Mouse (Mus musculus) heart, embryonic 16.5 days (tissue): ENCODE measurements around the gene Cdk5rap3. TPM values are rescaled to one million over a fixed set of nuclear protein-coding genes. Genes with fewer than 3 reads are reported as not detected.

ENCODE experiments used
- ATAC-seq: fragments of 200-750 bp; cut with Nextera tagmentation; replicated peaks from 2 replicates; pipeline ENCODE4 v1.8.0; 2017; ENCODE audit warnings: moderate number of reproducible peaks; ENCODE audit not compliant: insufficient read depth, low FRiP score; ENCODE audit errors: extremely low read depth
- H3K27ac ChIP-seq: fragments of 300-500 bp; sonication (generic); 2 replicates; pipeline ENCODE4 v1.5.1; 2014; ENCODE audit warnings: mild to moderate bottlenecking, low read length, control low read depth, moderate library complexity
- H3K27me3 ChIP-seq: fragments of 300-500 bp; sonication (generic); 2 replicates; pipeline ENCODE4 v1.6.1; 2014; ENCODE audit warnings: low read length, mixed read lengths; ENCODE audit not compliant: control insufficient read depth, insufficient read depth
- H3K36me3 ChIP-seq: fragments of 300-500 bp; sonication (generic); 2 replicates; pipeline ENCODE4 v1.6.1; 2014; ENCODE audit not compliant: control insufficient read depth, insufficient read depth
- H3K4me1 ChIP-seq: fragments of 300-500 bp; sonication (generic); 2 replicates; pipeline ENCODE4 v1.6.1; 2014; ENCODE audit warnings: low read length, mixed read lengths; ENCODE audit not compliant: control insufficient read depth, insufficient read depth
- H3K4me2 ChIP-seq: fragments of 300-500 bp; sonication (generic); 2 replicates; pipeline ENCODE4 v1.6.1; 2014; ENCODE audit warnings: low read depth, mild to moderate bottlenecking, control low read depth, low read length
- H3K4me3 ChIP-seq: fragments of 300-500 bp; sonication (generic); 2 replicates; pipeline ENCODE4 v1.5.1; 2014; ENCODE audit warnings: mild to moderate bottlenecking, control low read depth, low read length
- H3K9ac ChIP-seq: fragments of 300-500 bp; sonication (generic); 2 replicates; pipeline ENCODE4 v1.6.1; 2014; ENCODE audit warnings: low read length, control low read depth
- H3K9me3 ChIP-seq: fragments of 300-500 bp; sonication (generic); replicated peaks from 2 replicates; pipeline ENCODE4 v1.6.1; 2016; ENCODE audit warnings: low read length; ENCODE audit not compliant: control insufficient read depth
- WGBS: fragments of 180-500 bp; shearing (Covaris S2); extraction: QIAGEN DNeasy Blood & Tissue Kit; methylation state at CpG from one replicate; pipeline ENCODE4 v1.1.7; 2014; 5-methylcytosine and 5-hydroxymethylcytosine counted together
- polyA plus RNA-seq: library from polyadenylated mRNA; unstranded; fragments of >200 nt; fragmentation: Nextera tagmentation; extraction: Ambion mirVana; gene quantifications from 2 replicates; pipeline ENCODE4 v1.2.1, GENCODE M21; 2015

Gene Cdk5rap3
- polyA plus RNA-seq, 1 experiment from 2014 or later, result 60.5 TPM

GRCm38 (mm10) chr11:96873601-96874140, 42.6 kb downstream of the Cdk5rap3 start:
- WGBS, result 53% methylated on average over 11 of the region's 11 CpGs
- H3K9ac ChIP-seq, result no peak overlapping the region
- H3K9me3 ChIP-seq, result no peaks in the 10 kb centered on the region
- H3K36me3 ChIP-seq, result no peaks in the 10 kb centered on the region
- H3K27me3 ChIP-seq, result peaks cover 9% of the 10 kb centered on the region
- H3K27ac ChIP-seq, result no peak overlapping the region
- no peak overlapping the region for H3K4me3 ChIP-seq
- no peak overlapping the region for H3K4me2 ChIP-seq
- H3K4me1 ChIP-seq, result peaks cover 9% of the 10 kb centered on the region
- no peak for ATAC-seq

DNA sequence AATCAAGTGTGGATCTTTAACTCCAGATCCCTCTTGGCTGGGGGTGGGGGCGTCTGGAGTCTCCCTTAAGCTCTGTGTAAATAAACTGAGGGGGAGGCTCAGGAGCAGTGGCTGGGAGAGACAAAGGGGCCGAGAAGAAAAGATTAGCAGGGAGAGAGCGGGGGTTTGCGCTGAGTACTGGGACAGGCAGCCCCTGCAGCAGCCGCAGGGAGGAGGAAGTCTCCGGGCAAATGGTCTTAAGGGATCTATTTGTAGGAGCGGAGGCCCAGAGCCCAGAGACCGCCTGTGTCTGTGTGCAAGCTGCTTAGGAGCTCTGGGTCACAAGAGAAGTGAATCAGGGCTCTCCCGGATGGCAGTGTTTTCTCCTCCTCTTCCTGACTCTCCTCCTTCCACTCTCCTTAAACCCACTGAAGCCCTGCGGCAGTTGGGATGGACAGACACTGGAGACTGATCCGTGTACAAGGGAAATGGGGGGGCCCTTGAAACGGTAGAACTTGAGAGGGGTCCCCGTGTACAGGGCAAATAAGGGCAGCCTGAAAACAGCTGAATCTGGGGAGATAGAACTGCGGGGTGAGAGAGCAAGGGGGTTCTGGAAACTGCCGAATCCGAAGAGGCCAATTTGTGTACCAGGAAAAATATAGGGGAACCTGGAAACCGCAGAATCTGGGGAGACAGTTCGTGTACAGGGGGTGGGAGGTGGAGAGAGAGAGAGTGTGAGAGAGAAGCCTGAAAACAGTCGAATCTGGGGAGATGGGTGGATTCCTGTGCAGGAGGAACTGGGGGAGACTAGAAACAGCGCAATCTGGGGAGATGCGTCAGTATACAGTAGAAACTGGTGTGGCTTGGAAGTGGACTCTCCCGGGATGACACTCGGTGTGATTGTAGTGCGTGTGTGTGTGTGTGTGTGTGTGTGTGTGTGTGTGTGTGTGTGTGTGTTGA, 43.6 kb downstream of the Cdk5rap3 start:
- Histone ChIP-seq H3K9me3 (no peaks in the 10 kb centered on the region), H3K4me1 (peaks cover 9% of the 10 kb centered on the region), H3K27me3 (peaks cover 9% of the 10 kb centered on the region), H3K9ac (0 out of 2 replicates have a peak overlapping the region, but pooled peaks have one; percentile 21), H3K36me3 (no peaks in the 10 kb centered on the region), H3K4me3 (no peak overlapping the region), H3K4me2 (no peak overlapping the region), H3K27ac (no peak overlapping the region)
- ATAC-seq, result no peak
- WGBS, result 18% methylated on average over 24 of the region's 24 CpGs

GRCm38 (mm10) chr11:96867149-96867548, 49.1 kb downstream of the Cdk5rap3 start:
- WGBS, result 13% methylated on average over 5 of the region's 5 CpGs
- Histone ChIP-seq H3K4me3 (no peak overlapping the region), H3K9ac (no peak overlapping the region), H3K4me2 (no peak overlapping the region), H3K9me3 (no peaks in the 10 kb centered on the region), H3K27ac (no peak overlapping the region), H3K27me3 (no peaks in the 10 kb centered on the region), H3K4me1 (0 out of 2 replicates have a peak, but pooled peaks cover 4% of the 10 kb centered on the region), H3K36me3 (no peaks in the 10 kb centered on the region)
- peak; percentile 55; the same call in 1 of the 2 replicates for ATAC-seq

DNA sequence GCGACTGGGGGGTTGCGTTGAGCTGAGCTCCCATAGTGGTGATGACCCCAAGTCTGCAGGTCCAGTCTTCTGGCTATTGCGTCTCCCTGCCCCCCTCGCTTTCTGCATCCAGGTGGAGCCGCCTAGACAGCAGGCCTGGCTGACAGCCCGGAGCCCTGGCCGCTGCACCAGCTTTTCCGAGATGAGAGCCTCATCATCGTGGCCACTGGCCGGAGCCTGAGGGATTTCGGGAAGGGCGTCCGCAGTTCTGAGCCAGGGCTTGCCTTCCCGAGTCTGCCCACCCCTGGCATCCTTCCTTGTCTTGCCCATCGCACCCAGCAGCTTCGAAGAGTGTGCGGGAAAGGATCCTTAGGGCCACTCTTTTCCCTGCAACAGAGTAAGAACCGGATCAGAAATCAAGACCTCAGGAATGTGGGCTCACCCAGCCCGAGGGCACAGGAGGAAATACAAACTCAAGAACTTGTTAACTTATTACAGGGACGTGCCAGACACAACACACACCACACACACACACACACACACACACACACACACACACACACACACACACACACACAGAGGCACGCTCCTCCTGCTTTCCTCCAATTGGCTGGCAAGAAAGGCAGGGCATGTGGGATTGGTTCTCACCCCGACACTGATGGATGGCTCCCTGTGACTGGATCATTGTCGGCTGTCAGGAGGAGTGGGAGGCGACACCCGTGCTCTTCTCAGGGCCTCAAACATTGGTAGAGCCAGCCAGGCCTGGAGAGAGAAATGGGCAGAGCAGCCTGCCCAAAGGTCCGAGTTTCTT, 52.9 kb downstream of the Cdk5rap3 start:
- no peak for ATAC-seq
- Histone ChIP-seq H3K4me3 (peak overlapping the region; percentile 14; the same call in 1 of the 2 replicates), H3K9me3 (no peaks in the 10 kb centered on the region), H3K36me3 (no peaks in the 10 kb centered on the region), H3K4me2 (peak overlapping the region; percentile 55), H3K27me3 (no peaks in the 10 kb centered on the region), H3K9ac (peak overlapping the region; percentile 18; the same call in 1 of the 2 replicates), H3K4me1 (peaks cover 19% of the 10 kb centered on the region), H3K27ac (no peak overlapping the region)
- WGBS, result 28% methylated on average over 25 of the region's 26 CpGs

GRCm38 (mm10) chr11:96862534-96862933, 53.8 kb downstream of the Cdk5rap3 start:
- Histone ChIP-seq H3K4me3 (no peak overlapping the region), H3K4me2 (no peak overlapping the region), H3K9ac (no peak overlapping the region), H3K36me3 (no peaks in the 10 kb centered on the region), H3K27ac (no peak overlapping the region), H3K4me1 (peaks cover 19% of the 10 kb centered on the region), H3K9me3 (no peaks in the 10 kb centered on the region), H3K27me3 (no peaks in the 10 kb centered on the region)
- ATAC-seq, result no peak
- 78% methylated on average over 12 of the region's 12 CpGs for WGBS

- peak overlapping the region; percentile 57 for H3K4me3 ChIP-seq
- peak overlapping the region; percentile 55 for H3K9ac ChIP-seq
- peak overlapping the region; percentile 90 for H3K4me2 ChIP-seq
- under 1% methylated on average over 31 of the region's 31 CpGs for WGBS
- H3K27me3 ChIP-seq, result no peaks in the 10 kb centered on the region
- peak; percentile 91 for ATAC-seq
- no peaks in the 10 kb centered on the region for H3K36me3 ChIP-seq
- no peaks in the 10 kb centered on the region for H3K9me3 ChIP-seq
- peaks cover 19% of the 10 kb centered on the region for H3K4me1 ChIP-seq
- H3K27ac ChIP-seq, result peak overlapping the region; percentile 81
These were observed 54.4 kb downstream of the Cdk5rap3 start for GRCm38 (mm10) chr11:96861878-96862289.

DNA sequence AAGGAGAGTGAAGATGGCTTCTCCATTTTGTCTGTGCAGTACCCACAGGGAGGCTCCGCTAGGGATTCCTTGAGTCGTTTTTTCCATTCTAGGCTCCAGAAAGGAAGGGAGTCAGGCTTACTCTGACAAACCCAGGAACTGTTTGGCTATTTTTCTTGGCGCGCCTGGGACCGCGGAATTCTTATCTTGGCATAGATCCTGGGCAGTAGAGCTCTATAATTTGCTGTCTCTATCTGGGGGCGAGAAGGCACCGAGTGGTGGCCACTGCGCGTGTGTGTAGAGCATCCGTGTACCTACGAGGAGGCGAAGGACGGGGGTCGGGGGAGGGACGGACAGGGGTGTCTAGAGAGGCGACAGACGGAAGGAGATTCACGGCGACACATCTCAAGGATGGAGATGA, 54.9 kb downstream of the Cdk5rap3 start:
- H3K4me2 ChIP-seq, result peak overlapping the region; percentile 90
- peak overlapping the region; percentile 57 for H3K4me3 ChIP-seq
- no peaks in the 10 kb centered on the region for H3K27me3 ChIP-seq
- peaks cover 19% of the 10 kb centered on the region for H3K4me1 ChIP-seq
- peak; percentile 60 for ATAC-seq
- no peaks in the 10 kb centered on the region for H3K9me3 ChIP-seq
- WGBS, result 2% methylated on average over 20 of the region's 20 CpGs
- H3K27ac ChIP-seq, result peak overlapping the region; percentile 81
- H3K9ac ChIP-seq, result peak overlapping the region; percentile 55
- H3K36me3 ChIP-seq, result no peaks in the 10 kb centered on the region

- Histone ChIP-seq H3K27me3 (no peaks in the 10 kb centered on the region), H3K9me3 (no peaks in the 10 kb centered on the region), H3K27ac (peak overlapping the region; percentile 81), H3K4me1 (peaks cover 19% of the 10 kb centered on the region), H3K4me3 (no peak overlapping the region), H3K4me2 (no peak overlapping the region), H3K36me3 (no peaks in the 10 kb centered on the region), H3K9ac (peak overlapping the region; percentile 42; the same call in 1 of the 2 replicates)
- 12% methylated on average over 8 of the region's 8 CpGs for WGBS
- ATAC-seq, result peak; percentile 50
These were observed 55.7 kb downstream of the Cdk5rap3 start for GRCm38 (mm10) chr11:96860564-96860963.
